Mouse (Mus musculus): Measurements from ENCODE around the gene Rangrf.
"Not testable (repeated sequence)": the region's sequence is repeated elsewhere in the genome, so short reads cannot be mapped to it uniquely, and the experiment has no call there.

Gene Rangrf

DNA sequence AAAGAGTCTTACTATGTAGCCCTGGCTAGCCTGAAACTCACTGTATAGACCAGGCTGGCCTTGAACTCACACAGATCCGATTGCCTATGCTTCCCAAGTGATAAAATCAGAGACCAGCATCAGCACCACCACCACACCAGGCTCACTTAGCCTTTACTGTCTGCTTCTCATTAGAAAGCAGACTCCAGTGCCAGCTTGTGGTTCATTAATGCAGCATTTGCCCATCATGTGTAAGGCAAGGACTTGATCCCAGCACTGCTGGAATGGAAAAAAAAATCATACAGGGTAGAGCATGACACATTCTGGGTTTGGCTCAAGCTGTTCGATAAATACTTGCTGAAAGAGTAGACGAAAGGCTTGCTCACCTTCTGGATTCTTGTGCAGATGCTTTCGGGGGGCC, 29.0 kb downstream of the Rangrf start:
- DNase-seq (ENCODE audit: low spot score in 2 of 2) = no peak

- no peak for DNase-seq (ENCODE audit: low spot score in 2 of 2)
Measured at GRCm38 (mm10) chr11:68945245-68945644, 29.7 kb downstream of the Rangrf start.

- no peak for DNase-seq (ENCODE audit: low spot score in 2 of 2)
Measured at GRCm38 (mm10) chr11:68942731-68943130, 32.3 kb downstream of the Rangrf start.

DNA sequence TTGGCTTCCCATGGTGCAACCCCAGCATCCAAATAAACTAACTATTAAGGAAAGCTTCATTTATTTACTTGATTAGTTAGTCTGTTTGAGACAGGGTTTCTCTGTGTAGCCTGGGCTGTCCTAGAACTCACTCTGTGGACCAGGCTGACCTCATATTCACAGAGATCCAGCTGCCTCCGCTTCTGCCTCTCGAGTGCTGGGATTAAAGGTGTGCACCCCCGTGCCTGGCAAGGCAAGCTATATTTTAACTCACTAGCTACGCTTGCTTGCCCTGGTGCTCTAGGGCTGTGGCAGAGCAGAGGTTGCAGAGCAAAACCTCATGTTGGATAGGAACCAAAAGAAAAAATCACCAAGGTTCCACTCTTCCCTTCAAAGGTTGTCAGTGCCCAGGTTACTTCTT, 34.5 kb downstream of the Rangrf start:
- DNase-seq (ENCODE audit: low spot score in 2 of 2) = no peak

- peak; percentile 79 to 84 for DNase-seq (ENCODE audit: low spot score in 2 of 2)
Measured at GRCm38 (mm10) chr11:68939451-68940304, 35.3 kb downstream of the Rangrf start.

DNA sequence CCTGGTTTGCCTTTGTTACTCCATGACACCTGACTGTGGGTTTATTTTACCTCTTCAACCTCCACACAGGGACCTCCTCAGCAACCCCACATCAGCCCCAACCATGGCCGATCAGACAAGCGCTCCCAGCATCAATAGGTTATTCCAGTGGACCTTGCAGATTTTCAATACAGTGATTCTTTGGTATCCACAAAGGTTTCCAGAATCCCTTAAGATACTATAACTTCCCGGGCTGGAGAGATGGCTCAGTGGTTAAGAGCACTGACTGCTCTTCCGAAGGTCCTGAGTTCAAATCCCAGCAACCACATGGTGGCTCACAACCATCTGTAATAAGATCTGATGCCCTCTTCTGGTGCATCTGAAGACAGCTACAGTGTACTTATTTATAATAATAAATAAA, 38.0 kb downstream of the Rangrf start:
- DNase-seq (ENCODE audit: low spot score in 2 of 2) = not testable (repeated sequence)

GRCm38 (mm10) chr11:68933885-68934507, 41.0 kb downstream of the Rangrf start:
- no peak for DNase-seq (ENCODE audit: low spot score in 2 of 2)

- DNase-seq (ENCODE audit: low spot score in 2 of 2) = no peak
Measured at GRCm38 (mm10) chr11:68929947-68930346, 45.0 kb downstream of the Rangrf start.

GRCm38 (mm10) chr11:68926981-68927380, 48.0 kb downstream of the Rangrf start, which contains the start of gene Odf4:
Odf4 (minus strand) TSS chr11:68927081.
- DNase-seq (ENCODE audit: low spot score in 2 of 2) = no peak

DNA sequence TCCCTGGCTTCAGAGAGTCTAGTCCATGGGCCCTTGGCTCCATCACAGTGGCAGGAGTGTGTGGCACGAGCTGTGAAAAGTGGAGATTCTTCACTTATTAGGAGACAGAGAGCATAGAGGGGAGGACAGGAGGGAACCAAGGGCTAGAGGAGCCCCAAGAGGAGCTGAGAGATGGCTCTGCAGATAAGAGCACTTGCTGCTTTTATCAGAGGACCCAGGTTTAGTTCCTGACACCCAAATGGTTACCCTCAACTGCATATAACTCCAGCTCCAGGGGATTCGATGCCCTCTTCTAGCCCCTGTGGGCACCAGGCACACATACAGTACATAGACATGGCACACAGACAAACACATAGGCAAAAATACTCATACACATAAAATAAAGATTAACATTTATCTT, 50.2 kb downstream of the Rangrf start:
- DNase-seq (ENCODE audit: low spot score in 2 of 2) = no peak

- DNase-seq (ENCODE audit: low spot score in 2 of 2) = no peak
Measured at GRCm38 (mm10) chr11:68923191-68923590, 51.8 kb downstream of the Rangrf start.
